ENCODE assay signal across 12 mouse cellular contexts in genomic region chr11:78531046-78531445, GRCm38 (mm10). TPM values are rescaled to one million over a fixed set of nuclear protein-coding genes. Genes with fewer than 3 reads are reported as not detected.
DNase-seq lines count a peak whose midpoint lies in the region; ATAC-seq and TF ChIP-seq lines count a peak whose summit lies in the region.
"Had no signal": no experiment of that assay in that cellular context is flagged by ENCODE, and none has a peak within 500 bp of the region (broad histone marks: within the 10 kb centered on the region; RNA-seq: fewer than 3 reads in every experiment).

No protein-coding gene starts in this region.

- peaks cover 50% of the 10 kb centered on the region for H3K36me3 ChIP-seq in heart, embryonic 12.5 days
- peaks cover 34% of the 10 kb centered on the region for H3K36me3 ChIP-seq in kidney, postnatal 0 days (ENCODE audit: insufficient read depth, low read length)

- H3K4me3 ChIP-seq in heart, embryonic 12.5 days, result no peak overlapping the region
- H3K4me3 ChIP-seq in kidney, postnatal 0 days (replicated peaks; ENCODE audit: low read depth, low read length), result no peak overlapping the region
- H3K4me3 ChIP-seq: liver, embryonic 15.5 days; neural tube, embryonic 12.5 days; stomach, embryonic 15.5 days had no signal

- no peaks in the 10 kb centered on the region for H3K27me3 ChIP-seq in heart, embryonic 12.5 days (replicated peaks)
- H3K27me3 ChIP-seq in kidney, postnatal 0 days (ENCODE audit: insufficient read depth, low read length), result no peaks in the 10 kb centered on the region
- H3K27me3 ChIP-seq: liver, embryonic 15.5 days; neural tube, embryonic 12.5 days; stomach, embryonic 15.5 days had no signal

- H3K4me2 ChIP-seq in heart, embryonic 12.5 days, result peak overlapping the region; percentile 8; the same call in 1 of the 2 replicates
- H3K4me2 ChIP-seq in kidney, postnatal 0 days (ENCODE audit: low read length), result peak overlapping the region; percentile 2; the same call in 1 of the 2 replicates
- H3K4me2 ChIP-seq: liver, embryonic 15.5 days; neural tube, embryonic 12.5 days; stomach, embryonic 15.5 days had no signal

- no peak for TF ChIP-seq CTCF in kidney, postnatal 0 days (IDR thresholded peaks at IDR 0.05; ENCODE audit: low read depth)

- H3K27ac ChIP-seq in heart, embryonic 12.5 days (ENCODE audit: poor library complexity, severe bottlenecking), result peak overlapping the region; percentile 80
- H3K27ac ChIP-seq in kidney, postnatal 0 days, result peak overlapping the region; percentile 67
- H3K27ac ChIP-seq: neural tube, embryonic 12.5 days; stomach, embryonic 15.5 days had no signal

- no peaks in the 10 kb centered on the region for H3K9me3 ChIP-seq in heart, embryonic 12.5 days (replicated peaks)
- no peaks in the 10 kb centered on the region for H3K9me3 ChIP-seq in kidney, postnatal 0 days (replicated peaks; ENCODE audit: low read length)
- H3K9me3 ChIP-seq: liver, embryonic 15.5 days; neural tube, embryonic 12.5 days; stomach, embryonic 15.5 days had no signal

- 52% methylated on average over 6 of the region's 6 CpGs for WGBS in heart, embryonic 12.5 days
- 54% methylated on average over 6 of the region's 6 CpGs for WGBS in kidney, postnatal 0 days

- H3K4me1 ChIP-seq in heart, embryonic 12.5 days (replicated peaks), result peaks cover 24% of the 10 kb centered on the region
- peaks cover 15% of the 10 kb centered on the region; the same call in 1 of the 2 replicates for H3K4me1 ChIP-seq in kidney, postnatal 0 days (replicated peaks; ENCODE audit: insufficient read depth, low read length)

- H3K9ac ChIP-seq in heart, embryonic 12.5 days, result 0 out of 2 replicates have a peak overlapping the region, but pooled peaks have one; percentile 39
- H3K9ac ChIP-seq in kidney, postnatal 0 days (ENCODE audit: low read depth, low read length), result no peak overlapping the region; the same call in 1 of the 2 replicates
- H3K9ac ChIP-seq: liver, embryonic 15.5 days; neural tube, embryonic 12.5 days; stomach, embryonic 15.5 days had no signal

- 0 out of 2 replicates have a peak, but pooled peaks have one; percentile 24 for ATAC-seq in heart, embryonic 12.5 days (ENCODE audit: insufficient number of reproducible peaks, low FRiP score)
- no peak for ATAC-seq in kidney, postnatal 0 days (replicated peaks; ENCODE audit: low FRiP score, low read depth)

- DNase-seq in adrenal gland, adult (ENCODE audit: inconsistent age in 2 of 2, low spot score in 1 of 2), result peak; percentile 51 to 75
- DNase-seq in adrenal gland, adult 18-20 months (ENCODE audit: low spot score in 2 of 2), result no peak
- peak; percentile 44 for DNase-seq in adrenal gland, adult 8-10 months
- peak; percentile 47 for DNase-seq in kidney, postnatal 0 days (ENCODE audit: low spot score)
- DNase-seq in embryo, embryonic 9.5 days (ENCODE audit: extremely low spot score), result no peak
- DNase-seq in layer of hippocampus, postnatal 10 days (ENCODE audit: low spot score in 2 of 2), result no peak
- DNase-seq in urinary bladder, postnatal 36 days (ENCODE audit: low spot score in 2 of 2), result no peak
- DNase-seq: cerebellum, adult 9-10 months had no signal

RNA-seq across cellular contexts. Expression of gene Tnfaip1, which starts 5.1 kb away (rescaled TPM):
- 10 to 100 TPM; 38.3 to 43.0 TPM for total RNA-seq in adrenal gland, adult 18-20 months (2021)
- total RNA-seq in adrenal gland, adult 8-10 months (2022), result 10 to 100 TPM; 39.9 to 52.6 (median 47.0) TPM
- polyA plus RNA-seq in heart, embryonic 12.5 days (2016; fragmentation: Nextera tagmentation; extraction: Ambion mirVana), result 80.1 and 83.8 TPM in 2 replicates
- 59.8 and 66.5 TPM in 2 replicates for polyA plus RNA-seq in kidney, postnatal 0 days (2015; fragmentation: Nextera tagmentation; extraction: Ambion mirVana)
- total RNA-seq in layer of hippocampus, postnatal 10 days (2021), result 10 to 100 TPM; 46.3 to 47.5 TPM

RNA-seq across cellular contexts. Expression of gene Ift20, which starts 5.1 kb away (rescaled TPM):
- 10 to 100 TPM; 91.4 to 96.0 TPM for total RNA-seq in adrenal gland, adult 18-20 months (2021)
- total RNA-seq in adrenal gland, adult 8-10 months (2022), result 100 to 1,000 TPM; 103 to 135 (median 123) TPM
- polyA plus RNA-seq in heart, embryonic 12.5 days (2016; fragmentation: Nextera tagmentation; extraction: Ambion mirVana), result 96.2 and 104 TPM in 2 replicates
- 185 and 187 TPM in 2 replicates for polyA plus RNA-seq in kidney, postnatal 0 days (2015; fragmentation: Nextera tagmentation; extraction: Ambion mirVana)
- total RNA-seq in layer of hippocampus, postnatal 10 days (2021), result 10 to 100 TPM; 74.0 to 76.6 TPM

RNA-seq across cellular contexts. Expression of gene Poldip2, which starts 19.1 kb away (rescaled TPM):
- 100 to 1,000 TPM; 153 to 166 TPM for total RNA-seq in adrenal gland, adult 18-20 months (2021)
- total RNA-seq in adrenal gland, adult 8-10 months (2022), result 100 to 1,000 TPM; 129 to 171 (median 150) TPM
- 146 TPM in 2 replicates for polyA plus RNA-seq in heart, embryonic 12.5 days (2016; fragmentation: Nextera tagmentation; extraction: Ambion mirVana)
- 173 and 191 TPM in 2 replicates for polyA plus RNA-seq in kidney, postnatal 0 days (2015; fragmentation: Nextera tagmentation; extraction: Ambion mirVana)
- total RNA-seq in layer of hippocampus, postnatal 10 days (2021), result 100 to 1,000 TPM; 116 to 126 TPM

RNA-seq across cellular contexts. Expression of gene Tmem199, which starts 19.1 kb away (rescaled TPM):
- 10 to 100 TPM; 27.8 to 28.0 TPM for total RNA-seq in adrenal gland, adult 18-20 months (2021)
- total RNA-seq in adrenal gland, adult 8-10 months (2022), result 10 to 100 TPM; 27.5 to 36.3 (median 34.5) TPM
- polyA plus RNA-seq in heart, embryonic 12.5 days (2016; fragmentation: Nextera tagmentation; extraction: Ambion mirVana), result 49.6 and 49.9 TPM in 2 replicates
- polyA plus RNA-seq in kidney, postnatal 0 days (2015; fragmentation: Nextera tagmentation; extraction: Ambion mirVana), result 56.0 and 58.9 TPM in 2 replicates
- total RNA-seq in layer of hippocampus, postnatal 10 days (2021), result 10 to 100 TPM; 34.2 to 40.6 TPM

RNA-seq across cellular contexts. Expression of gene Tmem97, which starts 19.5 kb away (rescaled TPM):
- total RNA-seq in adrenal gland, adult 18-20 months (2021), result 10 to 100 TPM; 27.6 to 40.9 TPM
- 10 to 100 TPM; 46.3 to 65.0 (median 55.8) TPM for total RNA-seq in adrenal gland, adult 8-10 months (2022)
- 58.4 and 65.9 TPM in 2 replicates for polyA plus RNA-seq in heart, embryonic 12.5 days (2016; fragmentation: Nextera tagmentation; extraction: Ambion mirVana)
- polyA plus RNA-seq in kidney, postnatal 0 days (2015; fragmentation: Nextera tagmentation; extraction: Ambion mirVana), result 61.0 and 65.8 TPM in 2 replicates
- total RNA-seq in layer of hippocampus, postnatal 10 days (2021), result 10 to 100 TPM; 21.7 to 22.8 TPM

Comparison
In these comparisons a context has a peak if more than half of its experiments do, and no peak if none do; other contexts are left out.
1. DNase-seq: peak in adrenal gland, adult (2 of 2), adrenal gland, adult 8-10 months (single experiment) and kidney, postnatal 0 days (single experiment); none in adrenal gland, adult 18-20 months (0 of 2), embryo, embryonic 9.5 days (single experiment), layer of hippocampus, postnatal 10 days (0 of 2) and urinary bladder, postnatal 36 days (0 of 2).